Mouse (Mus musculus) ES-E14 (cell line): Measurements from ENCODE around the gene Ghr.

Source experiments
- CHD2 ChIP-seq: IDR thresholded peaks from 2 replicates; pipeline ENCODE4 v1.6.1; 2014; ENCODE audit warnings: mild to moderate bottlenecking, low read depth, low read length, inconsistent platforms
- HCFC1 ChIP-seq: IDR thresholded peaks from 2 replicates; pipeline ENCODE4 v1.6.1; 2012; ENCODE audit warnings: low read length, inconsistent platforms, borderline replicate concordance; ENCODE audit not compliant: insufficient read depth
- MAFK ChIP-seq: IDR thresholded peaks from 2 replicates; pipeline ENCODE4 v1.6.1; 2014; ENCODE audit warnings: mild to moderate bottlenecking, low read depth, low read length, inconsistent platforms; ENCODE audit not compliant: insufficient read depth
- ZC3H11A ChIP-seq: IDR thresholded peaks from 2 replicates; pipeline ENCODE4 v1.6.1; 2012; ENCODE audit warnings: low read depth, mild to moderate bottlenecking, inconsistent platforms, low read length, borderline replicate concordance

- TF ChIP-seq ZC3H11A (no peak), MAFK (no peak), HCFC1 (no peak), CHD2 (no peak)
Measured at GRCm38 (mm10) chr15:3341806-3342582, 241.3 kb downstream of the Ghr start.
